Mouse (Mus musculus): ENCODE measurements around the gene Ntn4. TPM values are rescaled to one million over a fixed set of nuclear protein-coding genes. Genes with fewer than 3 reads are reported as not detected.
A peak's percentile ranks its signal among the peaks of the same experiment; 100 is the strongest.

Gene Ntn4
- total and polyA plus RNA-seq, 2 experiments from 2014 or later: 0.99 to 13.1 TPM

GRCm38 (mm10) chr10:93759644-93760043 lies 119.2 kb downstream of the Ntn4 start:
- ATAC-seq: no peak
- DNase-seq (ENCODE audit: low spot score): no peak
- no peaks in the 10 kb centered on the region for H3K9me3 ChIP-seq (ENCODE audit: low read length)

GRCm38 (mm10) chr10:93760429-93760828 lies 119.9 kb downstream of the Ntn4 start:
- Histone ChIP-seq H3K27ac (no peak overlapping the region), H3K36me3 (ENCODE audit: insufficient read depth, low read length) (no peaks in the 10 kb centered on the region), H3K27me3 (ENCODE audit: insufficient read depth, low read length) (no peaks in the 10 kb centered on the region), H3K4me1 (ENCODE audit: insufficient read depth, low read length) (no peaks in the 10 kb centered on the region), H3K9me3 (ENCODE audit: low read length) (no peaks in the 10 kb centered on the region), H3K4me2 (ENCODE audit: low read depth, low read length) (no peak overlapping the region), H3K9ac (replicated peaks; ENCODE audit: low read length) (no peak overlapping the region), H3K4me3 (ENCODE audit: low read length) (no peak overlapping the region)
- no peak for DNase-seq (ENCODE audit: low spot score)
- TF ChIP-seq CTCF (IDR thresholded peaks at IDR 0.05; ENCODE audit: low read depth): no peak
- WGBS: 75% methylated on average over 5 of the region's 5 CpGs
- no peak for ATAC-seq

More at GRCm38 (mm10) chr10:93759644-93760043, 119.2 kb downstream of the Ntn4 start:
- H3K4me3 ChIP-seq (ENCODE audit: low read length): no peak overlapping the region
- H3K4me2 ChIP-seq (ENCODE audit: low read depth, low read length): no peak overlapping the region
- H3K27me3 ChIP-seq (ENCODE audit: insufficient read depth, low read length): no peaks in the 10 kb centered on the region
- no peaks in the 10 kb centered on the region for H3K36me3 ChIP-seq (ENCODE audit: insufficient read depth, low read length)
- 69% methylated on average over 4 of the region's 4 CpGs for WGBS
- H3K27ac ChIP-seq: no peak overlapping the region
- no peak for TF ChIP-seq CTCF (IDR thresholded peaks at IDR 0.05; ENCODE audit: low read depth)
- no peak overlapping the region for H3K9ac ChIP-seq (replicated peaks; ENCODE audit: low read length)
- H3K4me1 ChIP-seq (ENCODE audit: insufficient read depth, low read length): no peaks in the 10 kb centered on the region

- H3K4me1 ChIP-seq (ENCODE audit: insufficient read depth, low read length): no peaks in the 10 kb centered on the region
- no peak overlapping the region for H3K9ac ChIP-seq (replicated peaks; ENCODE audit: low read length)
- ATAC-seq (no peak), DNase-seq (ENCODE audit: low spot score) (no peak)
- no peak overlapping the region for H3K4me3 ChIP-seq (ENCODE audit: low read length)
- H3K9me3 ChIP-seq (ENCODE audit: low read length): no peaks in the 10 kb centered on the region
- H3K27me3 ChIP-seq (ENCODE audit: insufficient read depth, low read length): no peaks in the 10 kb centered on the region
- TF ChIP-seq CTCF (IDR thresholded peaks at IDR 0.05; ENCODE audit: low read depth): peak; percentile 63
- 40% methylated on average over 5 of the region's 5 CpGs for WGBS
- H3K27ac ChIP-seq: no peak overlapping the region
- no peaks in the 10 kb centered on the region for H3K36me3 ChIP-seq (ENCODE audit: insufficient read depth, low read length)
- no peak overlapping the region for H3K4me2 ChIP-seq (ENCODE audit: low read depth, low read length)
Observed at GRCm38 (mm10) chr10:93763074-93763473, 122.6 kb downstream of the Ntn4 start.

- 93% methylated on average over 5 of the region's 5 CpGs for WGBS
- no peak overlapping the region for H3K9ac ChIP-seq (replicated peaks; ENCODE audit: low read length)
- no peaks in the 10 kb centered on the region for H3K4me1 ChIP-seq (ENCODE audit: insufficient read depth, low read length)
- no peaks in the 10 kb centered on the region for H3K9me3 ChIP-seq (ENCODE audit: low read length)
- TF ChIP-seq CTCF (IDR thresholded peaks at IDR 0.05; ENCODE audit: low read depth): no peak
- no peak for ATAC-seq
- H3K4me3 ChIP-seq (ENCODE audit: low read length): no peak overlapping the region
- no peak overlapping the region for H3K4me2 ChIP-seq (ENCODE audit: low read depth, low read length)
- H3K27me3 ChIP-seq (ENCODE audit: insufficient read depth, low read length): no peaks in the 10 kb centered on the region
- no peak for DNase-seq (ENCODE audit: low spot score)
- H3K36me3 ChIP-seq (ENCODE audit: insufficient read depth, low read length): no peaks in the 10 kb centered on the region
- H3K27ac ChIP-seq: no peak overlapping the region
Observed at GRCm38 (mm10) chr10:93766221-93766620, 125.7 kb downstream of the Ntn4 start.

- H3K27ac ChIP-seq: no peak overlapping the region
- ATAC-seq: no peak
- WGBS: 69% methylated on average over 5 of the region's 5 CpGs
- H3K4me1 ChIP-seq (ENCODE audit: insufficient read depth, low read length): no peaks in the 10 kb centered on the region
- no peaks in the 10 kb centered on the region for H3K9me3 ChIP-seq (ENCODE audit: low read length)
- no peak overlapping the region for H3K9ac ChIP-seq (replicated peaks; ENCODE audit: low read length)
- no peak for TF ChIP-seq CTCF (IDR thresholded peaks at IDR 0.05; ENCODE audit: low read depth)
- H3K36me3 ChIP-seq (ENCODE audit: insufficient read depth, low read length): no peaks in the 10 kb centered on the region
- no peak overlapping the region for H3K4me2 ChIP-seq (ENCODE audit: low read depth, low read length)
- H3K4me3 ChIP-seq (ENCODE audit: low read length): no peak overlapping the region
- DNase-seq (ENCODE audit: low spot score): no peak
- H3K27me3 ChIP-seq (ENCODE audit: insufficient read depth, low read length): no peaks in the 10 kb centered on the region
Observed at GRCm38 (mm10) chr10:93767245-93767644, 126.8 kb downstream of the Ntn4 start.

- 42% methylated on average over 9 of the region's 9 CpGs for WGBS
- ATAC-seq (no peak), DNase-seq (ENCODE audit: low spot score) (no peak)
- H3K27me3 ChIP-seq (ENCODE audit: insufficient read depth, low read length): no peaks in the 10 kb centered on the region
- no peaks in the 10 kb centered on the region for H3K4me1 ChIP-seq (ENCODE audit: insufficient read depth, low read length)
- no peaks in the 10 kb centered on the region for H3K36me3 ChIP-seq (ENCODE audit: insufficient read depth, low read length)
- TF ChIP-seq CTCF (IDR thresholded peaks at IDR 0.05; ENCODE audit: low read depth): no peak
- no peaks in the 10 kb centered on the region for H3K9me3 ChIP-seq (ENCODE audit: low read length)
- H3K4me2 ChIP-seq (ENCODE audit: low read depth, low read length): no peak overlapping the region
- no peak overlapping the region for H3K4me3 ChIP-seq (ENCODE audit: low read length)
- H3K27ac ChIP-seq: no peak overlapping the region
- H3K9ac ChIP-seq (replicated peaks; ENCODE audit: low read length): no peak overlapping the region
Observed at GRCm38 (mm10) chr10:93768222-93768621, 127.7 kb downstream of the Ntn4 start.

GRCm38 (mm10) chr10:93771931-93772465 lies 131.5 kb downstream of the Ntn4 start:
- H3K36me3 ChIP-seq (ENCODE audit: insufficient read depth, low read length): no peaks in the 10 kb centered on the region
- ATAC-seq (peak; percentile 92), DNase-seq (ENCODE audit: low spot score) (peak; percentile 81)
- WGBS: 12% methylated on average over 9 of the region's 9 CpGs
- H3K4me2 ChIP-seq (ENCODE audit: low read depth, low read length): no peak overlapping the region
- H3K4me1 ChIP-seq (ENCODE audit: insufficient read depth, low read length): no peaks in the 10 kb centered on the region
- H3K4me3 ChIP-seq (ENCODE audit: low read length): no peak overlapping the region
- no peaks in the 10 kb centered on the region; the same call in 1 of the 2 replicates for H3K27me3 ChIP-seq (ENCODE audit: insufficient read depth, low read length)
- TF ChIP-seq CTCF (IDR thresholded peaks at IDR 0.05; ENCODE audit: low read depth): no peak
- no peak overlapping the region for H3K27ac ChIP-seq
- H3K9me3 ChIP-seq (ENCODE audit: low read length): no peaks in the 10 kb centered on the region
- H3K9ac ChIP-seq (replicated peaks; ENCODE audit: low read length): no peak overlapping the region
